Mouse (Mus musculus): ENCODE data around the gene Vrk2. TPM values are rescaled to one million over a fixed set of nuclear protein-coding genes. Genes with fewer than 3 reads are reported as not detected.

Gene Vrk2
- polyA plus RNA-seq, 1 experiment, result 4.8 TPM

DNA sequence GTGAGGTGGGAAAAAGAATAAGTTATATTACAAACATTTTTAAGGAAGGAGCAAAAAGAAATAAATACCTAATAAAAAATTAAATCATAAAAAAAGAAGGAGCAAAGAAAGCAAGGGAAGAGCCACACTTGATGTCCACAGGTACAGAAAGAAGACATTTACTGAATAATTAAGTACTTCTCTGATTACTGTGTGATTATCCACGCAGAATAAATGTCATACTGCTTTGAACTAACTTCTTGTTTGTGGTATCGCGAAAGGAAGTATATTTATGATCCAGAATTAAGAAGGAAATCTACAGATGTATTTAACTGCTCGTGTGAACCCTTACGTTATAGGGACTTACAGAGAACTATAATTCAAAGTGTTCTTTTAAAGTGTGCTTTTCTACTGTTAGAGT is 28.9 kb upstream of the Vrk2 start:
- H3K4me3 ChIP-seq, result no peak overlapping the region
- TF ChIP-seq E2F4 (IDR thresholded peaks at IDR 0.05; ENCODE audit: insufficient read depth), result no peak
- no peak for TF ChIP-seq CEBPB (IDR thresholded peaks at IDR 0.05; ENCODE audit: insufficient read depth, poor library complexity, severe bottlenecking)
- TF ChIP-seq TCF3 (IDR thresholded peaks at IDR 0.05; ENCODE audit: insufficient read length, low read depth), result no peak
- TF ChIP-seq MYOD1 (IDR thresholded peaks at IDR 0.05; ENCODE audit: control insufficient read depth in 1 of 3, insufficient read length in 2 of 3, low read depth in 2 of 3), result no peak
- TF ChIP-seq REST (IDR thresholded peaks at IDR 0.05; ENCODE audit: insufficient read depth, insufficient read length), result no peak
- no peak for TF ChIP-seq SRF (IDR thresholded peaks at IDR 0.05; ENCODE audit: control insufficient read depth, insufficient read length, low read depth)
- no peak for TF ChIP-seq POLR2AphosphoS2 (IDR thresholded peaks at IDR 0.05; ENCODE audit: insufficient read length, low read depth)
- TF ChIP-seq TCF12 (IDR thresholded peaks at IDR 0.05; ENCODE audit: insufficient read depth, poor library complexity, severe bottlenecking), result no peak
- TF ChIP-seq MAX (IDR thresholded peaks at IDR 0.05; ENCODE audit: low read depth), result no peak
- no peak for TF ChIP-seq POLR2A (IDR thresholded peaks at IDR 0.05; ENCODE audit: insufficient read length, low read depth)
- no peak for TF ChIP-seq MYOG (IDR thresholded peaks at IDR 0.05; ENCODE audit: control insufficient read depth in 1 of 3, insufficient read depth in 1 of 3, insufficient read length in 2 of 3, low read depth in 2 of 3)
- TF ChIP-seq USF1 (IDR thresholded peaks at IDR 0.05; ENCODE audit: low read depth), result no peak

DNA sequence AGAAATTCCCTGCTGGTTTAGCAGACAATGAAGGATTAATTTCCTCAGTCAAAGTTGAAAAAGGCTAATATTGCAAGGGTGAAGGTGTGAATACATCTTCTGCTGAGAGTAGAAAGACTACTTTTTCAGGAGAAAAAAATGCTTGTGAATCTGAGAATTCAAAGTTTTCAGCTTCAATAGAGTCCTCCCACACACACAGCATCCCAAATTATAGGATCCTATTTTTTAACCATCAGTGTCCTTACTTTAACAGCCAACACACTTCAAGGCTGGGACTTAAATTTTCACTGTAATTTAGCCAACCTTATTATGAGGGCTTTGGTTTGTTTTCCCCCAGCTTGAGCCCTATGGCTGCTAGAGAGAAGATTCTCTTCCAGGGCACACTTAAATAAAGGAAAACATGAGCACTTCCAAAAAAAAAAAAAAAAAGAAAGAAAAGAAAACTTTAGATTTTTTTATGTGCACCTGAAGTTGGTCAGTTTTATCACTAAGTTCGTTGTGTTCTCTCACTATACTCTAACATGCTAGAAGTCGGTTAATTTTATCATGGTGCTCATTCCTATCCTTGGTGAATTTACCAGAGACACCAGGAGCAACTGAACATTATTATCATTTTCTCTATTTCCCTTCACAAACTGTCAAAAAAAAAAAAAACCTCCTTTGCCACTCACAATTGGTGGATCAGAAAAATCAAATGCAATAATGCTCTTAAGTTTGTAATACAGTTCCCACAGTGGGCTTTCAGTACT is 24.9 kb upstream of the Vrk2 start:
- TF ChIP-seq MYOD1 (IDR thresholded peaks at IDR 0.05; ENCODE audit: control insufficient read depth in 1 of 3, insufficient read length in 2 of 3, low read depth in 2 of 3), result no peak
- no peak for TF ChIP-seq SRF (IDR thresholded peaks at IDR 0.05; ENCODE audit: control insufficient read depth, insufficient read length, low read depth)
- TF ChIP-seq TCF12 (IDR thresholded peaks at IDR 0.05; ENCODE audit: insufficient read depth, poor library complexity, severe bottlenecking), result no peak
- TF ChIP-seq POLR2AphosphoS2 (IDR thresholded peaks at IDR 0.05; ENCODE audit: insufficient read length, low read depth), result no peak
- TF ChIP-seq E2F4 (IDR thresholded peaks at IDR 0.05; ENCODE audit: insufficient read depth), result no peak
- TF ChIP-seq USF1 (IDR thresholded peaks at IDR 0.05; ENCODE audit: low read depth), result no peak
- TF ChIP-seq MAX (IDR thresholded peaks at IDR 0.05; ENCODE audit: low read depth), result no peak
- TF ChIP-seq TCF3 (IDR thresholded peaks at IDR 0.05; ENCODE audit: insufficient read length, low read depth), result no peak
- no peak for TF ChIP-seq CEBPB (IDR thresholded peaks at IDR 0.05; ENCODE audit: insufficient read depth, poor library complexity, severe bottlenecking)
- TF ChIP-seq REST (IDR thresholded peaks at IDR 0.05; ENCODE audit: insufficient read depth, insufficient read length), result no peak
- TF ChIP-seq POLR2A (IDR thresholded peaks at IDR 0.05; ENCODE audit: insufficient read length, low read depth), result no peak
- no peak for TF ChIP-seq MYOG (IDR thresholded peaks at IDR 0.05; ENCODE audit: control insufficient read depth in 1 of 3, insufficient read depth in 1 of 3, insufficient read length in 2 of 3, low read depth in 2 of 3)
- H3K4me2 ChIP-seq (ENCODE audit: low read depth), result no peak overlapping the region
- H3K4me3 ChIP-seq, result no peak overlapping the region
- H3K79me2 ChIP-seq (ENCODE audit: control insufficient read depth, insufficient read depth), result no peaks in the 10 kb centered on the region
- H3K36me3 ChIP-seq (ENCODE audit: control insufficient read depth, insufficient read depth), result no peaks in the 10 kb centered on the region
- no peak overlapping the region for H3ac ChIP-seq (ENCODE audit: control insufficient read depth, insufficient read length)
- H3K27me3 ChIP-seq (ENCODE audit: control insufficient read depth, insufficient read depth, insufficient read length), result no peaks in the 10 kb centered on the region

More for the DNA sequence above, 28.9 kb upstream of the Vrk2 start:
- Histone ChIP-seq H3ac (ENCODE audit: control insufficient read depth, insufficient read length) (no peak overlapping the region), H3K27me3 (ENCODE audit: control insufficient read depth, insufficient read depth, insufficient read length) (no peaks in the 10 kb centered on the region), H3K36me3 (ENCODE audit: control insufficient read depth, insufficient read depth) (no peaks in the 10 kb centered on the region), H3K79me2 (ENCODE audit: control insufficient read depth, insufficient read depth) (no peaks in the 10 kb centered on the region), H3K4me2 (ENCODE audit: low read depth) (no peak overlapping the region)

DNA sequence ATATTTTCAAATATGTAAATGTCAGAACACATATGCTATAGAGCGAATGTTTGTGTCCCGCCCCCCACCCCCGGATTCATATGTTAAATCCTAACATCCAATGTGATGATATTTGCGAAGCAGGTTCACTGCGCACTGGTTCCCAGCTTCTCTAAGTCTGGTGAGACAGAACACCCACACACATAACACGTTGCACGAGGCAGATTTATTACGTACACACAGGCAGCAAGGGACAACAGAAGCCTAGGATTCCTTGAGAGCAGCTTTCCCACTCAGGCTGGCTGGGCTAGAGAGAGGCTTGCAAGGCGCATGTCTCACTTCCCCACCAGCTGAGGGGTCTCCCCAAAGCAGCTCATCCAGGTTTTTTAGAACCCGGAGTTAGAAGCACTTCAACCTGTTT is 15.0 kb upstream of the Vrk2 start:
- no peak overlapping the region for H3K4me3 ChIP-seq
- no peak overlapping the region for H3K4me2 ChIP-seq (ENCODE audit: low read depth)
- no peak overlapping the region for H3ac ChIP-seq (ENCODE audit: control insufficient read depth, insufficient read length)
- no peaks in the 10 kb centered on the region for H3K27me3 ChIP-seq (ENCODE audit: control insufficient read depth, insufficient read depth, insufficient read length)
- no peaks in the 10 kb centered on the region for H3K79me2 ChIP-seq (ENCODE audit: control insufficient read depth, insufficient read depth)
- TF ChIP-seq SRF (IDR thresholded peaks at IDR 0.05; ENCODE audit: control insufficient read depth, insufficient read length, low read depth) (no peak), TCF3 (IDR thresholded peaks at IDR 0.05; ENCODE audit: insufficient read length, low read depth) (no peak), MYOD1 (IDR thresholded peaks at IDR 0.05; ENCODE audit: control insufficient read depth in 1 of 3, insufficient read length in 2 of 3, low read depth in 2 of 3) (no peak), E2F4 (IDR thresholded peaks at IDR 0.05; ENCODE audit: insufficient read depth) (no peak), POLR2A (IDR thresholded peaks at IDR 0.05; ENCODE audit: insufficient read length, low read depth) (no peak), POLR2AphosphoS2 (IDR thresholded peaks at IDR 0.05; ENCODE audit: insufficient read length, low read depth) (no peak), TCF12 (IDR thresholded peaks at IDR 0.05; ENCODE audit: insufficient read depth, poor library complexity, severe bottlenecking) (no peak), CEBPB (IDR thresholded peaks at IDR 0.05; ENCODE audit: insufficient read depth, poor library complexity, severe bottlenecking) (no peak), USF1 (IDR thresholded peaks at IDR 0.05; ENCODE audit: low read depth) (no peak), MAX (IDR thresholded peaks at IDR 0.05; ENCODE audit: low read depth) (no peak), REST (IDR thresholded peaks at IDR 0.05; ENCODE audit: insufficient read depth, insufficient read length) (no peak)
- H3K36me3 ChIP-seq (ENCODE audit: control insufficient read depth, insufficient read depth), result no peaks in the 10 kb centered on the region

DNA sequence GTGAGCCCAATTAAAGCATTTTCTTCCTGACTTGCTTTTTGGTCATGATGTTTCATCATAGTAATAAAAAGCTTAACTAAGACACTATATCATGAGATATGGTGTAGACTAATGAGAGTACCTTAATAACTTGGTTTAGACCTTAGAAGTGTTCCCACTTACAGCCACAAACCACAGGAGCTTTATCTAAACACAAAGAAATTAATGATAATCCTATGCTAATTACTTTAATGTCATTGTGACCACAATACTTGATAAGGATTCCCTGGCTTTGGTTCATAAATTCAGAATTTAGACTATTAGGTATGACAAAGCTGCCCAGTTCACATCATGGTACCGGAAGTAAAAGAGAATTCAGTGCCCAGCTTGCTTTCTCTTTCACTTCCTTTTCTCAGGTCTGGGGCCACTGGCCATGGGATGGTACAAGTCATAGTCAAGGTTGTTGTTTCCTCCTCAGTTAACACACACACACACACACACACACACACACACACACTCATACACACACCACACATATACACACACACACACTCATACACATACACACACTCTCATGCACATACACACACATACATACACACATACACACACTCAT is 10.4 kb upstream of the Vrk2 start:
- no peaks in the 10 kb centered on the region for H3K36me3 ChIP-seq (ENCODE audit: control insufficient read depth, insufficient read depth)
- TF ChIP-seq REST (IDR thresholded peaks at IDR 0.05; ENCODE audit: insufficient read depth, insufficient read length), result no peak
- no peak for TF ChIP-seq POLR2AphosphoS2 (IDR thresholded peaks at IDR 0.05; ENCODE audit: insufficient read length, low read depth)
- no peak for TF ChIP-seq SRF (IDR thresholded peaks at IDR 0.05; ENCODE audit: control insufficient read depth, insufficient read length, low read depth)
- TF ChIP-seq USF1 (IDR thresholded peaks at IDR 0.05; ENCODE audit: low read depth), result no peak
- no peak for TF ChIP-seq POLR2A (IDR thresholded peaks at IDR 0.05; ENCODE audit: insufficient read length, low read depth)
- no peak for TF ChIP-seq CEBPB (IDR thresholded peaks at IDR 0.05; ENCODE audit: insufficient read depth, poor library complexity, severe bottlenecking)
- no peaks in the 10 kb centered on the region for H3K27me3 ChIP-seq (ENCODE audit: control insufficient read depth, insufficient read depth, insufficient read length)

More for the DNA sequence above, 10.4 kb upstream of the Vrk2 start:
- Histone ChIP-seq H3ac (ENCODE audit: control insufficient read depth, insufficient read length) (no peak overlapping the region), H3K4me2 (ENCODE audit: low read depth) (no peak overlapping the region), H3K4me3 (no peak overlapping the region), H3K79me2 (ENCODE audit: control insufficient read depth, insufficient read depth) (no peaks in the 10 kb centered on the region)

Data from myocyte (in vitro differentiated cells).